Mouse (Mus musculus) heart, adult 8-10 months (tissue): ENCODE results near the gene Lingo1. TPM values are rescaled to one million over a fixed set of nuclear protein-coding genes. Genes with fewer than 3 reads are reported as not detected.

ENCODE experiments used
- DNase-seq: peaks from one replicate; pipeline ENCODE4 v3.0.0; 2022; ENCODE audit warnings: low spot score
- total RNA-seq, 4 experiments: library from RNA; stranded (reverse); gene quantifications; 2 replicates each; pipeline ENCODE4 v1.2.4; 2022

Lingo1 gene
- total RNA-seq, 4 experiments from 2014 or later: 1.0 to 1.7 (median 1.2) TPM

DNA sequence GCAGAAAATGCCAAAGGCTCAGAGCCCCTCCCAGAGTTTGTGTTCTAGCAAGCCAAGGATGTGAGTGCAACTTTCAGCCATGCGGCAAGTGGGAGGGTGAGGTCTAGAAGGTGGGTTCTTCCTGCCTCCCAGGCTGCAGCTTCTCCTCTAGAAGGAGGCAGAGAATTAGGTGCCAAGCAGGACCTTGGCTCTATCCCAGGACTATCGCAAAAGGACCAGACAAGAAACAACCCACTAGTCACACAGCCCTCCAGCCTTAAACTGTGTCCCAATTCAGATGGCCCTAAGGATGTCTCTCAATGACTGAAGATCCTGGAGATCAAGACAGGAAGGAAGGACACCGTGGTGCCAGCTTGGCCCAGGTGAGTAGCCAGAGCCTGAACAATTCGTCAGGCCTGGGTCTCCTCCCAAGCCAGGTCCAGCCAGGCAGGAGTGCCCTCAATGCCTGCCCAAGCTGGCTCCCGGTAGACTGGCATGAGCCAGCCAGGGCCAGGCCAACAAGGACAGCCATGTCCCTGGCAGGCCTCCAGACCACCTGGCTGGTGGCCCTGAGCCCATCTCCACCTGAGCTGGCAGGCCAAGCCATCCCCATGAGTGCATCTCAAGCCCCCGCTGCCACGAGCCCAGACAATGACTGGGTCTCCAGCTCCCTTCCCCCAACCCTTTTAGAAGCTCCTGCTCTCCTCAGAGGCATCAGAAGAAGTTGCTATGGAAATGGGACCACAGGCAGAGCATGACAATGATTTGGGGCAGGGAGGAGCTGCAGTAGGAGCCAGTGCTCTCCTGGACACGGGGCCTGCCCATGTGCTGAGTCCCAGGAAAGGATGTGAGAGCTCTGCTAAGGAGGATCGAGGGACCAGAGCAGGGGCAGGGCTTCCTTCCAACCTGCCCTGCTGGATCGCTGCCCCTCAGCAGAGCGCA lies 19.1 kb downstream of the Lingo1 start:
- DNase-seq: no peak

DNA sequence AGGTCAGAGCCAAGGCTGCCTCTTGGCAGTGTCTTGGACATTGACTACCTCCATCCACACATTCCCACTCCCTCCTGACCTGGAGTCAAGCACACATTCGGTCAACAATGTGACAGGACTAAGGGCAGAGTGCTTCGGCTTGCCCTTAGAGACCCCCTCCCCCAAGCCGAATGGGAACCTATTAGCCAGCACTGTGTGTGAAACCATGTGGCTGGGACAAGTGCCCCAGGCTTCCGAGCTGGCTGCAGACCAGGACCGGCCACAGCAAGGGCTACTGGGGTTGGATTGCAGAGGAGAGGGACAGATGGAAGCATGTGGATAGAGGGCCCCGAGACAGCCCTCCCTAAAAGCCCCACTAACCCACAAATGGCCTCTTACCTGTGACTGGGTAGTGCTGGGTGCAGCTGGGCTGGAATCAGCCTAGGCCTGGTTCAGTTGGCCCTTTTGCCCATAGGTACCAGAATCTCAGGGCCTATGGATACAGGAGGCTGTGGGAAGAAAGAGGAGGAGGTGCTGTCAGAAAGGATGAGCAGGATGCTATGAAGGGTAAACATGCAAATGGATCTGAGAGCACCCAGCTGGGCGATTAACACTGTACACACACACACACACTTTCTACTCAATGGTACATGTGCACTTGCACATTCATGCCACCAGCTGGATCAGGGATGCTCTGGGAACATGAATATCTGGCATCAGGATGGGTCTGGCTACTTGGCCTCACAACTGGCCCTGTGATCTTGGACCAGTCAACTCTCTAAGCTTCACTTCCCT lies 20.9 kb downstream of the Lingo1 start:
- DNase-seq: no peak

DNA sequence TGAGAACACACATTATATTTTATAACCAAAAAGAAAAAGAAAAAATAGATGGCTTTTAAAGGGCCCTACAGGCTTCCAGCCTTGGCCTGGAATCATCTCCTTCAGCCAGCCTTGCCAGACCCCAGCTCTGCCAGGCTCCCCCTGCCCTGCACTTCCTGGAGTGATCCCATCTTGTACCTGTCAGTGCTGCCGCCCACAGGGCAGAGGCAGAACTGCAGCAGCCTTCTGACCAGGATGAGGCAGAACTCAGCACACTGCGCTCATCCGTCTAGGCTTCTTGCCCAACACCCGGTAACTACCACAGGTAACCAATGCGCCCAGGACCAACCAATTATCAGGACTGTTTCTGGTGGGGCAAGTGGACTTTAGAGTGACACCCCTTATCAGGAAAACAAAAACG lies 22.0 kb downstream of the Lingo1 start:
- peak; percentile 24 for DNase-seq

DNA sequence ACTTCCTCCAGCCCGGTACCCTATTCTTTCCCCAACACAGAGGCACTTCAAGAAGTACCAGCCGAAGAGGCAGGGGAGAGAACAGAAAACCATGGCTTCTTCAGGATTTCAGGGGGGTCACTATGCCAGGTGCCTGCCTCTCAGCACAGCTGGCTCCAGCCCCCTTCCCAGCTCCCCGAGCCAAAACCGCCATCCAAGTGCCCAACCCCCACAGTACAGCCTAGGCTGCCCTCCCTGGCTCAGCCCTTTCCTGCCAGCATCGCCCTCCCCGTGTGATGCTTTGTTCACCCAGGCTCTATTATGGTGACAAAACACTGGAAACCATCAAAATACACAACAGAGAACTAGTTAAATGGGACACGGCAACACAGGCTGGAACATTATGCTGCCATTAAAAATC lies 22.6 kb downstream of the Lingo1 start:
- no peak for DNase-seq

- no peak for DNase-seq
Observed at GRCm38 (mm10) chr9:56767653-56768136, 28.6 kb downstream of the Lingo1 start.

GRCm38 (mm10) chr9:56766629-56767357 lies 29.5 kb downstream of the Lingo1 start:
- no peak for DNase-seq

GRCm38 (mm10) chr9:56762106-56762562 lies 34.1 kb downstream of the Lingo1 start:
- no peak for DNase-seq

GRCm38 (mm10) chr9:56757791-56758190 lies 38.5 kb downstream of the Lingo1 start:
- no peak for DNase-seq

GRCm38 (mm10) chr9:56755119-56755518 lies 41.1 kb downstream of the Lingo1 start:
- DNase-seq: no peak

DNA sequence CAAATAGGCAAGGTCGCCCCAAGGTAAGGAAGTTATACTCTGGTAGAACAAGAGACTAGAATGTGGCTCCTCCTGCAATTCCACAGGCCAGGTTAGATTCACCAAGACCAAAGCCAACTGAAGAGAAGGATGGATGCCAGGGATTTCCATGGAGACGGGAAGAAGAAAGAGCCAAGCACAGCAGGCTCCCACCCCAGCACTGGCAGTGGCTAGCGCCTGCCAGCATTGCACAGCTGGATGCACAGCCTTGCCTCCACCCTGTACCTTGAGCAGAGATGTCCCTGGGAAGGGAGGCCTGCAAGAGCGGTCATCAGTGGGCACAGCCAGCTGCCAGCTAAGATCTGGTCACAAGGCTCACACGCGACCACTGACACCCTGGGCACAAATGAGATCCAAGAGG lies 42.9 kb downstream of the Lingo1 start:
- DNase-seq: no peak

DNA sequence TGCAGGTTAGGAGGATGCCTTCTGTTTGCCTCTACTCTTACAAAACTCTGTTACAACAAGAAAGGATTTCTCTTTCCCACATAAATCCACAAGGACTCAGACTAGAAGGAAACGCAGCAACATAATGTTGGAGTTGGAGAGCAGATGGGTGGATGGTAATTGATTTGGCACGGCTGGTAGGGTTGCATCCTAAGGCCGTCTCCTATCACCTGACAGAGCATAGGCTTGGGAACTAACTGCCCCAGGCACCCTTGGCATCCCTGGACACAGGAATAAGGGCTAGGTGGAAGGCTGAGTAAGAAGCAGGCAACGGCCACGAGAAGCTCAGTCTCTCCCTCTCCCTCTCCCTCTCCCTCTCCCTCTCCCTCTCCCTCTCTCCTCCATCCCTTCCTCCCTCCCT lies 48.2 kb downstream of the Lingo1 start:
- DNase-seq: no peak

- no peak for DNase-seq
Observed at GRCm38 (mm10) chr9:56746926-56747294, 49.4 kb downstream of the Lingo1 start.

- no peak for DNase-seq
Observed at GRCm38 (mm10) chr9:56746195-56746925, 49.9 kb downstream of the Lingo1 start.

GRCm38 (mm10) chr9:56744369-56744768 lies 51.9 kb downstream of the Lingo1 start:
- DNase-seq: peak; percentile 3

DNA sequence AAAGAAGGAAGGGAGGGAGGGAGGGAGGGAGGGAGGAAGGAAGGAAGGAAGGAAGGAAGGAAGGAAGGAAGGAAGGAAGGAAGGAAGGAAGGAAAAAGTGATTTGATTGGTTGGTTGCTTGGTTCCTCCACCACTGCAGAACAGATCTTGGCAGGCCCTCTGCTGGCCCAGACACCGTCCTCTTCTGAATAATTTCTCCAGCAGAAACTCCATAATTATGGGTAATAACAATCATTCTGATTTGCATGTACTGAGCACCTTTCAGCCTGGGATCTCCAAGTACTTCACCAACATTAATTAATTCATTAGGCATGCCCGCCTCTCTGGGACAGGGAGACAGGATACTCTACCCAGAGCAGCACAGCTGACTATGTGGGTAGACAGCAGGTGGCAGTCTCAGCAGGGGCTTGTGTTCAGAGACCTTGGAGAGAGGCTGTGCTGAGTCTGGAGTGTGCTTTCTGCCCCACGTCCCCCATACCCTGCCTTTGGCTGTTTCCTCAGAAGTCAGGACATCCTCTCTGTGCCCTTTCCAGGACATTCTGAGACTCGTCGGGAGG lies 57.0 kb downstream of the Lingo1 start:
- DNase-seq: no peak

GRCm38 (mm10) chr9:56738261-56739171 lies 57.8 kb downstream of the Lingo1 start:
- DNase-seq: peak; percentile 16

GRCm38 (mm10) chr9:56734398-56734797 lies 61.9 kb downstream of the Lingo1 start:
- DNase-seq: no peak

- no peak for DNase-seq
Observed at GRCm38 (mm10) chr9:56730997-56731396, 65.3 kb downstream of the Lingo1 start.

- DNase-seq: no peak
Observed at GRCm38 (mm10) chr9:56729145-56729544, 67.1 kb downstream of the Lingo1 start.
